Mouse (Mus musculus) E14TG2a.4 (cell line): Measurements from ENCODE around the gene Nudt4.

Source experiments
- H3K27me3 ChIP-seq: 2 replicates; pipeline ENCODE4 v1.6.1; 2014; ENCODE audit warnings: low read length, control low read depth; ENCODE audit not compliant: insufficient read depth
- H3K36me3 ChIP-seq: 2 replicates; pipeline ENCODE4 v1.6.1; 2014; ENCODE audit warnings: low read length, control low read depth; ENCODE audit not compliant: insufficient read depth
- H3K4me1 ChIP-seq: replicated peaks from 2 replicates; pipeline ENCODE4 v1.6.1; 2014; ENCODE audit warnings: low read depth, low read length, control low read depth
- H3K4me3 ChIP-seq: replicated peaks from 2 replicates; pipeline ENCODE4 v1.5.1; 2014; ENCODE audit warnings: mild to moderate bottlenecking, low read length
- H3K9me3 ChIP-seq: 2 replicates; pipeline ENCODE4 v1.6.1; 2014; ENCODE audit warnings: low read length, control low read depth
- CTCF ChIP-seq: conservative IDR thresholded peaks from 2 replicates; pipeline ENCODE4 v1.5.1; 2014; ENCODE audit warnings: low read length
- NANOG ChIP-seq: IDR thresholded peaks from 2 replicates; pipeline ENCODE4 v1.6.1; 2014; ENCODE audit warnings: borderline replicate concordance, low read length, mixed read lengths
- POU5F1 ChIP-seq: IDR thresholded peaks from 2 replicates; pipeline ENCODE4 v1.6.1; 2014; ENCODE audit warnings: low read length, borderline replicate concordance

The Nudt4 gene

GRCm38 (mm10) chr10:95563851-95564845, at the start of gene Nudt4:
Nudt4 (minus strand) TSS chr10:95564146.
- peak within 1 kb of the TSS; percentile 93 for H3K4me3 ChIP-seq
- no peaks in the 10 kb centered on the region for H3K9me3 ChIP-seq
- peaks cover 23% of the 10 kb centered on the region for H3K36me3 ChIP-seq
- peaks cover 78% of the 10 kb centered on the region for H3K4me1 ChIP-seq
- TF ChIP-seq CTCF = no peak
- TF ChIP-seq POU5F1 = no peak
- no peak for TF ChIP-seq NANOG
- no peaks in the 10 kb centered on the region; the same call in 1 of the 2 replicates for H3K27me3 ChIP-seq

GRCm38 (mm10) chr10:95611331-95611721, 47.4 kb upstream of the Nudt4 start:
- Histone ChIP-seq H3K4me1 (peaks cover 26% of the 10 kb centered on the region), H3K27me3 (peaks cover 34% of the 10 kb centered on the region), H3K36me3 (no peaks in the 10 kb centered on the region), H3K9me3 (no peaks in the 10 kb centered on the region), H3K4me3 (no peak overlapping the region)
- TF ChIP-seq POU5F1 (no peak), NANOG (no peak), CTCF (no peak)

- Histone ChIP-seq H3K27me3 (peaks cover 34% of the 10 kb centered on the region), H3K4me1 (peaks cover 26% of the 10 kb centered on the region), H3K9me3 (no peaks in the 10 kb centered on the region), H3K4me3 (no peak overlapping the region), H3K36me3 (no peaks in the 10 kb centered on the region)
- TF ChIP-seq POU5F1 (no peak), NANOG (no peak), CTCF (no peak)
Measured at GRCm38 (mm10) chr10:95610666-95611330, 46.9 kb upstream of the Nudt4 start.

- Histone ChIP-seq H3K36me3 (no peaks in the 10 kb centered on the region), H3K4me3 (peak overlapping the region; percentile 44), H3K9me3 (no peaks in the 10 kb centered on the region), H3K4me1 (peaks cover 40% of the 10 kb centered on the region), H3K27me3 (peaks cover 13% of the 10 kb centered on the region)
- TF ChIP-seq POU5F1 = no peak
- TF ChIP-seq CTCF = no peak
- TF ChIP-seq NANOG = no peak
Measured at GRCm38 (mm10) chr10:95604979-95605613, 41.1 kb upstream of the Nudt4 start.

- Histone ChIP-seq H3K36me3 (no peaks in the 10 kb centered on the region), H3K4me1 (peaks cover 67% of the 10 kb centered on the region), H3K27me3 (peaks cover 6% of the 10 kb centered on the region; the same call in 1 of the 2 replicates), H3K4me3 (no peak overlapping the region), H3K9me3 (no peaks in the 10 kb centered on the region)
- TF ChIP-seq NANOG (no peak), POU5F1 (no peak), CTCF (no peak)
Measured at GRCm38 (mm10) chr10:95600527-95600926, 36.6 kb upstream of the Nudt4 start.

- peaks cover 6% of the 10 kb centered on the region; the same call in 1 of the 2 replicates for H3K27me3 ChIP-seq
- TF ChIP-seq CTCF (no peak), POU5F1 (no peak), NANOG (no peak)
- H3K4me1 ChIP-seq = peaks cover 67% of the 10 kb centered on the region
- H3K4me3 ChIP-seq = no peak overlapping the region
- H3K9me3 ChIP-seq = no peaks in the 10 kb centered on the region
- H3K36me3 ChIP-seq = no peaks in the 10 kb centered on the region
Measured at GRCm38 (mm10) chr10:95599740-95600139, 35.8 kb upstream of the Nudt4 start.

DNA sequence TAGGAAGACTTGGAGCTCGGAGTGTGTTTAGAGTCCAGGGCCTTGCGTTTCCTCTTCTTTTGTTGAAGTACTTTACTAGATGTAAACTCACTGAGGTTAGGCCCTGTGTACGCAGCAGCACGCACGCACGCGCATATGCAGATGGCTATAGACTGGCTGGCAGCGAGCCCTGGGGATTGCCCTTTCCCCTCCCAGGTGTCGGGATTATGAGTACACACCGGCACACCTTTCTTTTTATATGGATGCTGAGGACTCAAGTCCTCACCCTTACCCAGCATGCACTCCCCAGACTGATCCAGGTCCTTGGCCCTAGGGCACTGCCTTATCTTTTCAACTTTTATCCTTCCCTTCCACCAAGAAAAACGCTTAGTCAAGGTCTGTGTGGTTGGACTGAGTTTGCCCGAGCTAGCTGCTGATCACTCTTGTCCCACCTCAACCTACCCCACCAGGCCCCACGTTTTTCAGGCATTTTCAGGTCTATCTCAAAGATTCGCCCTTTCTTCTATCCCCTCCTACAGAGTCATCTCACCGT, 34.2 kb upstream of the Nudt4 start:
- peaks cover 8% of the 10 kb centered on the region for H3K27me3 ChIP-seq
- no peaks in the 10 kb centered on the region for H3K36me3 ChIP-seq
- no peaks in the 10 kb centered on the region for H3K9me3 ChIP-seq
- H3K4me3 ChIP-seq = peak overlapping the region; percentile 46
- TF ChIP-seq POU5F1 (no peak), NANOG (no peak), CTCF (no peak)
- peaks cover 67% of the 10 kb centered on the region for H3K4me1 ChIP-seq

DNA sequence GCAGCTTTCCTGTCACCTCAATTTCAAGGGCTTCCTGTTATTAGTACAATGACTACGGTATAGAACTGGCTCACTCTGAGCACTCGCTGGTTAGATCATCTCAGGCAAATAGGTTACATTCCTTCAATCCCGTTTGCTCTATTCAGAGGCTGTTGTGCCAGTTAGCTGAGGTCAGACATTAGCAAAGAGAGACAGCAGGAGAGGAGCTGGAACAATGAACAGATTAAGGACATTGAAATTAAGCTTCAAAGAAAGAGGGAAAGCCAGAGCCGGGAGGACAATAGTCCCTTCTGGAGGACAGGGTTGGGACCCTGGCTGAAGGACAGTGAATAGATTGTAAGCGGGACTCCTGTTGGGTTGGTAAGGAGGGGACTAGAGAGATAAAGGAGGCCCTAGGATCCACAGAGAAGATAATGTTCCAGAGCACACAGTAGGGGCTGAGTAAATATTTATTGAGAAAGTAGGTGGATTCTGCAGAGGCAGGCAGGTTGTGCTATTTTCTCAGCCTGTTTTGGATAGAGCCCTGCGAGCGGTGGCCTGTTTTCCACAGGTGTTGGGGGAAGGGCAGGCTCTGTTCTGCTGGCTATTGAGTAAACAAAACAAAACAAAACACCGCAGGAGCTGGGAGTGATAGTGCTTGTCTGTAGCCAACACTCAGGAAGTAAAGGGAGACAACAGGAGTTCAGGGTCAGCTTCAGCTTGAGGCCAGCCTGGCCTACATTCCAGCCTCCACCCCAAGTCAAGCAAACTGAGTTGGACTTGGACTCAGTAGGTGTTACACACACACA, 32.1 kb upstream of the Nudt4 start:
- Histone ChIP-seq H3K36me3 (no peaks in the 10 kb centered on the region), H3K4me3 (no peak overlapping the region), H3K9me3 (no peaks in the 10 kb centered on the region), H3K4me1 (peaks cover 63% of the 10 kb centered on the region), H3K27me3 (peaks cover 8% of the 10 kb centered on the region)
- peak; percentile 93 for TF ChIP-seq NANOG
- no peak for TF ChIP-seq POU5F1
